Mouse (Mus musculus) right cerebral cortex, postnatal 36 days (tissue): ENCODE results near the gene Lrrc36.

Source experiments
- DNase-seq, 2 experiments: peaks; one replicate each; pipeline ENCODE4 v3.0.0; 2022; ENCODE audit warnings: low spot score in 2 of 2, mixed read lengths in 1 of 2

Lrrc36 gene

DNA sequence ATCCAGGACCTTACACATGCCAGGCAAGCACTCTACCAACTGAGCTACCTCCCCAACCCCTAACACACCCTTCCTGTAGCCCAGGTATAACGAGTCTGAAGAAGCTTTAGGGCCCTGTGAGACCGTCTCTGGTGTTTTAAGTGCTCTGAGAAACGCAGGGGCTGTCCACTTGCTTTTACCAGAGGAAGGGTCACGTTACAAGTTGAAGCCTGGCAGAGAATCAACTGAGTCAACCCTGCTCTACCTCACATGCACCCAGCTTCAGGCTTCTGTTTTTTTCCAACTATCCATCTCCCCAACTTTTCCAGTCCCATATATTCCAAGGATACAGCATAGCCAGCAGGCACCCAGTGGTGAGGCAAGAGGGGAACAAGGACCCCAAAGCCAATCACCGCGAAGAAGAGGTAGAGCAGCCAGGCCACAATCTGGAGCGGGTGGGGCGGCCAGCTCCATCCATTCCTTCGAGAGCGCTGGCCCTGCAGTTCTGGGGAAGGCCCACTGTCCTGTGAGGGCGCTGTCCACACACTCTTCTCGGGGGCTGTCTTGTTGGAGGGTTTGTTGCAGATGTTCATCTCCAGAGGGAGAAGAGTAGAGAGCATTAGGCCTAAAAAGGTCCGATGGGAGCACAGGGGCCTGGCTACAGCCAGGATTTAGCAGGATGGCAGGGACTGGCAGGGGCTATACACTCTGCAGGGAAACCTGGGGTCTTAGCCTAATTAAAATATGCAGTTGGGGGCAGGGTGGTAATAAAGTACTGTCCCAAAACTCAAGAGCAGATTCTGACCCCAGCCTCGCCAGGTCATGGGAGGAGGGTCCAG lies 70.0 kb downstream of the Lrrc36 start:
- no peak for DNase-seq

DNA sequence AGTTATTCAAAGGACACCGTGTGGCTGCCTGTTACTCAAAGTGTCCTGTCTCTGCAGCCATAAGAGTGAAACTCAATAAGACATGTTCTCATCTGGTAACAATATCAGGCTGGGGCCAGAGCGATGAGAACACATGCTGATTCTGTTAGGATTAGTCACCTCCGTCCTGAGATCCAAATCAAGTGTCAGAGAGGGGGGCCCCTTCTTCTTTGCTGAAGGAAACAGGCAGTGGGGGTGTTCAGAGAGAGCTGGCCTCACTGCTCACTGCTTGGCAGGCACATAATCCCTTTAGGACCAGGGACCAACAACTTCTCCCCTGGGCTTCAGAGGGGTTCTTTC lies 70.6 kb downstream of the Lrrc36 start:
- DNase-seq = no peak

DNA sequence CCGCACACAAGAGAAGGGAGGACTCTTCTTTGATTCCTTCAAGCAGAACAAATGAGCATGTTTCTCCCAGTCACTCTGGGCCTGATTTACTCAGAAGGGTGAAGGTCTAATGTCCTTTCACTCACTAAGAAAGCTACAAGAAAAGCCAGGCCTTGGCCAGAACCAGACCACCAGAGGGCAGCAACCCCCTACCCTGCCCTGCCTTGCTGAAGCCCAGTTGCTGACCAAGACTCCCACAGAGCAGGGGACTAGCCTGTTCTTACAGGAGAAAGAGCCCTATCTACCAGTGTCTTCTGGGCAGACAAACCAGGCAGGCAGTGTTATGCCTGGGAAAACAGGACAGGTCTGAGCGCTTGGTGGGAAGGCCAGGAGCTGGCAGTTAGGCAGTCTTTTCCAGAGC lies 71.0 kb downstream of the Lrrc36 start:
- DNase-seq = no peak

DNA sequence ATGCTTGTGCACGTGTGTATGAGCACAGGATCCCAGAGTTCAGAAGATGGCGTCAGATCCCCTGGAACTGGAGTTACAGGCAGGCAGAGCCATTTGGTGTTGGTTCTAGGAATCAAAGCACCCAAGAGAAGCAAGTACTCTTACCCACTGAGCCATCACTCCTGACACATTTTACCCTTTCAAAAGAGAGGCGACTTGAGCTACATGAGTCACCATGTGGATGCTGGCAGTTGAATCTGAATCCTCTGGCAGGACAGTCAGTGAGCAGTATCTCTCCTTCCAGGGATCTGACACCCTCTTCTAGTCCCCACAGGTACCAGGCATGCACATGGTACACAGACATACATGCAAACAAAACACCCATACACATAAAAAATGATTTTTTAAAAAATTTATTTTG lies 74.7 kb downstream of the Lrrc36 start:
- DNase-seq = no peak

- DNase-seq = no peak
These were observed 75.9 kb downstream of the Lrrc36 start for GRCm38 (mm10) chr8:105489281-105489680.

GRCm38 (mm10) chr8:105493495-105493894 lies 80.1 kb downstream of the Lrrc36 start:
- no peak for DNase-seq

- DNase-seq = no peak
These were observed 81.2 kb downstream of the Lrrc36 start for GRCm38 (mm10) chr8:105494566-105494965.

- no peak for DNase-seq
These were observed 82.3 kb downstream of the Lrrc36 start for GRCm38 (mm10) chr8:105495350-105496302.

- DNase-seq = peak; percentile 74 to 79
These were observed 83.2 kb downstream of the Lrrc36 start, which contains the start of gene Zdhhc1 for GRCm38 (mm10) chr8:105496439-105497180. Gene Zdhhc1 (minus strand): TSS chr8:105496902.

- DNase-seq = no peak
These were observed 86.4 kb downstream of the Lrrc36 start for GRCm38 (mm10) chr8:105499787-105500186.

- no peak for DNase-seq
These were observed 91.2 kb downstream of the Lrrc36 start for GRCm38 (mm10) chr8:105504617-105505016.

- DNase-seq = no peak
These were observed 93.6 kb downstream of the Lrrc36 start for GRCm38 (mm10) chr8:105506977-105507376.

GRCm38 (mm10) chr8:105508758-105509157 lies 95.4 kb downstream of the Lrrc36 start:
- no peak for DNase-seq

DNA sequence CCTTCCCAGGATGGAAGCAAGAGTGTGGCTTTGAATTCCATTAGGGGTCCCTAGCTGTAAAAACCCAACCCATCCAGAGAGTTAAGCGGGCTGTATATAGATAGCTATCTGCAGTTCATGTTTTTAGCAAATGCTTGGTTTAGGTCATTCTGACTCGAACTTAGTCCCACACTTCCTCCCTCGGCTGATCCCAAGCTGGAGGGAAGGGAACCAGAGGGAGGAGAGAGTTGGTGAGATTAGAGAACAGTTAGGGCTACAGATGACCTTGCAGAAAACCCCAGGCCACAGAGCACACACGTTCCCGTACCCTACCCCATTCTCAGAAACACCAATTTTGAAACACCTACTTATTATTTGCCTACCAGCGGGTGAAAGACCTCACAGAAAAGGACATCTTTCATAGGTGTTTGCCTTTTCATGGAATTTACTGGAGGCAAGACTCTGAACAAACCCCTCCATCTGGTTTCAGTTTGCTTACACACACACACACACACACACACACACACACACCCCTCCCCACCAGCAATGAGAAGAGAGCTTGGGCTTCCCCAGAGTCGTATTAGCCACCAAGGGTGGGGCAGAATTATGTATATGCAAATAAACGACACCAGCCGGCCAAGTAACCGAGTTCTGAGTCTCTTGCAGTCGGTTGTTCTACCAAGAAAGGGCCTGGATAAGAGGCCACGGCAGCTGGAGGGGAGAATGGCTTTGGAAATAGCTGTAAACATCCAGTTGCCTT lies 96.8 kb downstream of the Lrrc36 start:
- DNase-seq = no peak
